In the genomic region with DNA sequence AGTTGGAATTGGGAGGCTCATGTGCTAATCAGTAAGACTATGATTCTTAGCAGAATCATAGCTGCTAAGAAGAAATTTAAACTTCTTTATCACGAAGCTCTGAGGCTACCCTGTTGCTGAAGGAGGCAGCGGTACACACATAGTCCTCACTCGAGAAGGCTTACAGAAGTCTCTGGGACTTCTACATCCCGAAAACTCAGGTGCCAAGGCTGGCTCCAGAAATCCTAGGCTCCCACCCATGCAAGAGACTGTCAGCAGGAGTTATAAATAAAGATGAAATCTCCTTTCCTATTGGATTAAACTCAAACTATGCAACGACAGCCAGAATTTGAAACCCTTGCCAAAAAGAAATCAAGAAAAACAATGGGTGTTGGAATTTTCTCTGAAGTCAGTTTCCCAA, we compare ENCODE assay signal across 19 mouse cellular contexts.
"Had no signal": no experiment of that assay in that cellular context is flagged by ENCODE, and none has a peak within 500 bp of the region (broad histone marks: within the 10 kb centered on the region; RNA-seq: fewer than 3 reads in every experiment).

No protein-coding gene starts in this region.

- H3K4me1 ChIP-seq: limb, embryonic 12.5 days; limb, embryonic 15.5 days; midbrain, embryonic 12.5 days; midbrain, embryonic 15.5 days; neural tube, embryonic 12.5 days; neural tube, embryonic 15.5 days; stomach, embryonic 15.5 days had no signal

- H3K27me3 ChIP-seq: limb, embryonic 12.5 days; limb, embryonic 15.5 days; midbrain, embryonic 12.5 days; midbrain, embryonic 15.5 days; neural tube, embryonic 12.5 days; neural tube, embryonic 15.5 days; stomach, embryonic 15.5 days had no signal

- H3K27ac ChIP-seq: limb, embryonic 12.5 days; limb, embryonic 15.5 days; liver, embryonic 14.5 days; macrophage; midbrain, embryonic 12.5 days; midbrain, embryonic 15.5 days; neural tube, embryonic 12.5 days; neural tube, embryonic 15.5 days; stomach, embryonic 15.5 days had no signal

- ATAC-seq: intestine, postnatal 0 days; liver, postnatal 0 days; lung, postnatal 0 days; midbrain, embryonic 15.5 days had no signal

- H3K4me3 ChIP-seq: limb, embryonic 12.5 days; limb, embryonic 15.5 days; midbrain, embryonic 12.5 days; midbrain, embryonic 15.5 days; neural tube, embryonic 12.5 days; neural tube, embryonic 15.5 days; stomach, embryonic 15.5 days had no signal

- H3K9me3 ChIP-seq: limb, embryonic 12.5 days; limb, embryonic 15.5 days; midbrain, embryonic 12.5 days; midbrain, embryonic 15.5 days; neural tube, embryonic 12.5 days; neural tube, embryonic 15.5 days; stomach, embryonic 15.5 days had no signal

- H3K36me3 ChIP-seq: limb, embryonic 12.5 days; limb, embryonic 15.5 days; midbrain, embryonic 12.5 days; midbrain, embryonic 15.5 days; neural tube, embryonic 12.5 days; neural tube, embryonic 15.5 days; stomach, embryonic 15.5 days had no signal

- H3K9ac ChIP-seq: limb, embryonic 12.5 days; limb, embryonic 15.5 days; liver, embryonic 14.5 days; liver, postnatal 0 days; lung, embryonic 14.5 days; midbrain, embryonic 12.5 days; midbrain, embryonic 15.5 days; neural tube, embryonic 12.5 days; neural tube, embryonic 15.5 days; stomach, embryonic 15.5 days had no signal

- H3K4me2 ChIP-seq: limb, embryonic 12.5 days; limb, embryonic 15.5 days; liver, embryonic 11.5 days; lung, embryonic 14.5 days; midbrain, embryonic 12.5 days; midbrain, embryonic 15.5 days; neural tube, embryonic 12.5 days; neural tube, embryonic 15.5 days; stomach, embryonic 15.5 days had no signal

- DNase-seq: left cerebral cortex, postnatal 4 days; liver, postnatal 0 days; lung, embryonic 14.5 days; retina, postnatal 1 day; right cerebral cortex, postnatal 25 days; spleen, adult 18-20 months; thymus, postnatal 25 days had no signal
